Mouse (Mus musculus): Measurements from ENCODE around the gene Fut1.

Gene Fut1

DNA sequence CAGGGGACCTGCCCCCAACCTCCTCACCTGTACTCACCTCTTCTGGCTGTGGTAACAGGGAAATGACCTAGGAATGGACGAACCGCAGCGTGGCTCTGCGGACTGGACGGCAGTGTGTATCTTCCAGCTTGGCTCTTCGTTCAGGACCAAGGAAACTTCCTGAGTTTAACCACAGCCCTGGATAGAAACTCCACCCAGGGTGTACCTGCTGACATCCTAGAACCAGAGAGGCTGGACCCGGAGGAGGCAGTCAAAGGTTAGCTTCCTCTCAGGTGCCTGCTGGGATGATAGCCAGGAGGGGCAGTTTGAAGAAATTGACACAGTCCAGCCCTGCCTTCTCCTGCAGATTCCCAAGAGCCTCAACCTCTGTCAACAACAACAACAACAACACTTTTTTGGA, 49.1 kb downstream of the Fut1 start, which contains the start of gene Fut2:
TSS of gene Fut2 (minus strand) at position 234 of the 400 bp plus-strand sequence.
- intact Hi-C loops (cut with DNase I) = no loop called here

DNA sequence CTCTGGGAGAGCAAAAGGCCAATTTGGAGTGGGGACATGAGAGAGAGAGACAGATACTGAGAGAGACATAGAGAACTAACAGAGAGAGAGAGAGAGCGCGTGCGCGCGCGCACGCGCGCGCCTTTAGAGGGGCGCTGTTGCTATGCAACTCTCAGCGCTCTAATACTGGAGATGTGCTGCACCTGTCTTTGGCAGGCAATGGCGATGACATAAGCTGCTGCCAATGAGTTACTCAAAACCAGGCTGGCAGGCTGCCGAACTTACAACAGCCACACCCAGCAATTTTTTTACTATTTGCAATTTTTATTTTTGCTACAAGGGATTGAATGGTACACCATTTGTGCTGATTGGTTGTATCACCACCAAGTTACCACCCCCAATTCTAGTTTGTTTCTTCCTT, 50.7 kb downstream of the Fut1 start:
- intact Hi-C loops (cut with DNase I) = no loop called here

GRCm38 (mm10) chr7:45668921-45669320, 51.8 kb downstream of the Fut1 start:
- intact Hi-C loops (cut with DNase I) = no loop called here

All from adrenal gland (tissue).